Mouse (Mus musculus) gastrocnemius, postnatal 14 days (tissue): Measurements from ENCODE around the gene Baz2a. TPM values are rescaled to one million over a fixed set of nuclear protein-coding genes. Genes with fewer than 3 reads are reported as not detected.
"Not testable (repeated sequence)": the region's sequence is repeated elsewhere in the genome, so short reads cannot be mapped to it uniquely, and the experiment has no call there.

ENCODE experiments used
- DNase-seq: peaks from one replicate; pipeline ENCODE4 v3.0.0; 2021; ENCODE audit warnings: mixed read lengths
- intact Hi-C: fragments of 180-260 bp; cut with DNase I; formaldehyde crosslinking; loops from one replicate; pipeline ENCODE4 v1.15.1; 2025; ENCODE audit warnings: low total_unique reads
- microRNA-seq, 2 experiments: library from miRNA; unstranded; fragments of <30 nt; microRNA quantifications; one replicate each; pipeline ENCODE4 v1.2.0; 2021
- total RNA-seq, 2 experiments: library from RNA; stranded (reverse); gene quantifications; 2 replicates each; pipeline ENCODE4 v1.2.3; 2021

Gene Baz2a
- total RNA-seq, 2 experiments from 2014 or later, result 15.2 to 15.6 TPM

GRCm38 (mm10) chr10:128150941-128151340, 59.6 kb downstream of the Baz2a start:
- intact Hi-C loops, result no loop called here
- peak; percentile 63 for DNase-seq

DNA sequence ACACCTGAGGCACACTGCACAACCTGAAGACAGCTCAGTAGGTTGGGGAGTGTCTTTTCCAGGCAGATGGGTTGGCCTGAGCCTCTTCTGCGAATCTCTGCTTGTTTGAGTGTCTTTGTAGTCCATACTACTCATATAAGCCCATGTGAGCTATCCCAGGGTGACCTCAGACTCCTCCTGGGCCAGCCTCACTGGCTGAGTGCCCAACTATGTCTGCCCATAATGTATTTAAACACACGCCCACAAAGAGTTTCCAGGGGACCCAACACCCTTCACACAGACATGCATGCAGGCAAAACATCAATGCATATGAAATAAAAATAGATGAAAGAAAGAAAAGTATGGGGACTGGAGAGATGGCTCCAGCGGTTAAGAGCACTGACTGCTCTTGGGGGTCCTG, 62.6 kb downstream of the Baz2a start:
- DNase-seq, result no peak
- intact Hi-C loops, result no loop called here

DNA sequence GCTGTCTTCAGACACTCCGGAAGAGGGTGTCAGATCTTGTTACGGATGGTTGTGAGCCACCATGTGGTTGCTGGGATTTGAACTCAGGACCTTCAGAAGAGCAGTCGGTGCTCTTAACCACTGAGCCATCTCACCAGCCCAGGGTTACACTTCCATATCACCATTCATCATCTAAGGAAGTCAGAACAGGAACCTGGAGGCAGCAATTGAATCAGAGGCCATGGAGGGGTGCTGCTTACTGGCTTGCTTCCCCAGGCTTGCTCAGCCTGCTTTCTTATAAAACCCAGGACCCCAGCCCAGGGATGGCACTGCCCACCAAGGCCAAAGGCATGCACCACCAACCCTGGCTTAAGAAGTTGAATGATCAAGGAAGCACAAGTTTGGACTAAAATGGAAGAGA, 74.3 kb downstream of the Baz2a start:
- intact Hi-C loops, DNase-seq: not testable (repeated sequence)

DNA sequence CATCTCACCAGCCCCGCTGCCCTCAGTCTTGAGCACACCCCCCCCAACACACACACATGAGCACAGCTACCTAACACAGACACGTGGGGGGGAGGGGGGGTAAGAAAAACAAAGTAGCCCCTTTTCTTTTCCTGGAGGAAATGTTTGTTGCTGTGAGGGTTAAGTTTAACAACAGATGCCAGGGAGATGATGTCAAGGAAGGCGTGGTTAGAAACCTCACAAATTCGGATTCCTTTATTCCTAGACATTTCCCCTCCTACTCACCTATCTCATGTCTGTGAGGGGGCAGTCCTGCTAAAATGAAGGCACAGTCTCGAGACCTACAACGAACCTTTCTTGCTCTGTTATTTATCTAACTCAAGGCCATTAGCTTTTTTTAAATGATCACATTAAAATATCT, 75.7 kb downstream of the Baz2a start:
- DNase-seq, result no peak
- intact Hi-C loops, result no loop called here

- intact Hi-C loops, DNase-seq: not testable (repeated sequence)
Measured at GRCm38 (mm10) chr10:128171348-128171747, 80.0 kb downstream of the Baz2a start.

DNA sequence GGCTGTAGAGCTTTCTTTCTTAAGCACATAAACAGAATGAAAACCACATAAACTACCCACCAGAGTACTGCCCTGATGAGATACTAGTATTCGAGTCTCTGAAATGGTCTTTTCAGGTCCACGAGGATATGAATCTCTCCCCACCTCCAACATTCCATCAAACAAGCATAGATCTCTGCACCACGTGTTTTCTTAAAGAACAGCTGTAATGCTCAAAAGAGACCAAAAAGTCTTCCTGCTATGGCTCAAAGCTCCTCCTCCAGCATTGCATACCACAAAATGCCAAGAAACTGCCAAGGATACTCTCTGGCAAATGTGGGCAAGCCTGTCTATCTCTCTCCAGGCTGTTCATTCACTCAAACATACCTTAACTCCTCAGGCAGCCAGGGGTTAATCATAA, 83.9 kb downstream of the Baz2a start:
- DNase-seq, result no peak
- intact Hi-C loops, result no loop called here

- DNase-seq, result peak; percentile 64
- intact Hi-C loops, result no loop called here
Measured at GRCm38 (mm10) chr10:128175996-128176755, 84.8 kb downstream of the Baz2a start.

DNA sequence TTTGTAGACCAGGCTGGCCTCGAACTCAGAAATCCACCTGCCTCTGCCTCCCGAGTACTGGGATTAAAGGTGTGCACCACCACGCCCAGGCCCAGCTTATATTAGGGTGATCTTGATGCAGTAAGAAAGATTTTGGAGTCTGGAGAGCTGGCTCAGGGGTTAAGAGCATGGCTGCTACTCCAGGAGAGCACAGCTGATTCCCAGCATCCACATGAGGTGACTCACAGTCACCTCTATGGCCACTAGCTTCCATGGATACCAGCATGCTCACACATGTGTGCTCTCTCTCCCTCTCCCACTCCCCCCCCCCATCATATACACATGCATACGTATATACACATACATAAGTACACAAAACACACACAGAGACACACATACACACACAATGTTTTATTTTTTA, 85.9 kb downstream of the Baz2a start:
- intact Hi-C loops, result no loop called here
- DNase-seq, result no peak

Small RNAs within 50 kb of the gene (microRNA-seq; reads per million reads assigned to microRNA genes)
- 14.7 to 19.0 reads per million in 2 experiments for gene Mir677

Other genes starting within 250 kb of the Baz2a start
- gene Rdh19, start 241.6 kb upstream of the Baz2a start, total RNA-seq, result not detected
- gene Rdh16f2, start 225.1 kb upstream of the Baz2a start, total RNA-seq, result not detected
- gene Rdh7, start 202.8 kb upstream of the Baz2a start, total RNA-seq, result not detected
- gene Sdr9c7, start 193.1 kb upstream of the Baz2a start, total RNA-seq, result not detected
- gene Hsd17b6, start 84.0 kb upstream of the Baz2a start, total RNA-seq, result not detected
- gene Prim1, start 76.4 kb upstream of the Baz2a start, total RNA-seq, result 1 to 10 TPM; 2.1 to 2.7 TPM
- 100 to 1,000 TPM; 402 to 437 TPM for gene Naca, start 56.0 kb upstream of the Baz2a start, total RNA-seq
- gene Ptges3, start 32.6 kb upstream of the Baz2a start, total RNA-seq, result 10 to 100 TPM; 54.4 to 60.8 TPM
- 1,000 to 10,000 TPM; 3,648 to 4,448 TPM for gene Atp5b, start 8.3 kb upstream of the Baz2a start, total RNA-seq
- 10 to 100 TPM; 55.2 to 57.9 TPM for gene Rbms2, start 88.7 kb downstream of the Baz2a start, total RNA-seq
- 1 to 10 TPM in 1 of 2 experiments, under 1 TPM in 1; 0.88 to 1.1 TPM for gene Gls2, start 102.9 kb downstream of the Baz2a start, total RNA-seq
- gene Spryd4, start 120.2 kb downstream of the Baz2a start, total RNA-seq, result 10 to 100 TPM; 39.3 to 40.6 TPM
- not detected for gene Mip, start 134.3 kb downstream of the Baz2a start, total RNA-seq
- gene Timeless, start 140.5 kb downstream of the Baz2a start, total RNA-seq, result 1 to 10 TPM; 3.9 to 5.1 TPM
- not detected for gene Apon, start 162.5 kb downstream of the Baz2a start, total RNA-seq
- gene Apof, start 177.1 kb downstream of the Baz2a start, total RNA-seq, result not detected
- gene Stat2, start 179.0 kb downstream of the Baz2a start, total RNA-seq, result 1 to 10 TPM; 3.6 to 4.5 TPM
- not detected for gene Il23a, start 207.2 kb downstream of the Baz2a start, total RNA-seq
- 1 to 10 TPM; 7.4 to 8.2 TPM for gene Pan2, start 211.8 kb downstream of the Baz2a start, total RNA-seq
- gene Cnpy2, start 230.9 kb downstream of the Baz2a start, total RNA-seq, result 10 to 100 TPM; 47.2 to 55.8 TPM
- gene Cs, start 246.2 kb downstream of the Baz2a start, total RNA-seq, result 100 to 1,000 TPM; 571 to 668 TPM